In the genomic region with DNA sequence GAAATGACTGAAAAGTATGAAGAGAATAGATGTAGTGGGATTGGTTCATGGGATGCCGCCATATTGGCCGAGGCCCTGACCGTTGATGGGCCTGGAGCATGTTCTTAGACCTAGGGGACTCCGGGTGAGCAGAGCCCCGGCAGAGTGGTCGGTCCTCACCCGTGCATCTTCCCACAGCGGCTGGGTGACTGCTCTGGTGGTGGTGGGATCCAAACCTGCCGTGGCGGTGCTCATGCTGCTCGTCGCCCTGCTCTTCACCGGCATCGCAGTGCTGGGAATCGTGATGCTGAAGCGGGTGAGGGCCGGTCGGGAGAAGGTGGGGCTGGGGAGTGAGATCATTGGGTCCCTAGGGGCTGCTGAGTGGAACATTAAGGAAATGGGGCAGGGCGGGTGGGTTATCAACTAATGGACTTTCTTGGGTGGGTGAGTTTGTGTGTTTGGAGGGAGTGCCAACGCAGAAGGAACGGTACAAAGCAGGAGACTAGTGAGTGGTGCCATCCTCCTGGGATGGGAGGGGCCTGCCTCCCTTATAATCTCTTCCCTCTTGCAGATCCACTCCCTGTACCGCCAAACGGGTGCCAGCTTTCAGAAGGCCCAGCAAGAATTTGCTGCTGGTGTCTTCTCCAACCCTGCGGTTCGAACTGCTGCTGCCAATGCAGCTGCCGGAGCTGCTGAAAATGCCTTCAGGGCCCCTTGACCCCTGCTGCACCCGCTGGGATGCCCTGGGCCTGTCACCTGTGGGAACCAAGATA, we compare ENCODE assay signal across 12 mouse cellular contexts. TPM values are rescaled to one million over a fixed set of nuclear protein-coding genes. Genes with fewer than 3 reads are reported as not detected.
DNase-seq lines count a peak whose midpoint lies in the region; ATAC-seq and TF ChIP-seq lines count a peak whose summit lies in the region.
"Had no signal": no experiment of that assay in that cellular context is flagged by ENCODE, and none has a peak within 500 bp of the region (broad histone marks: within the 10 kb centered on the region; RNA-seq: fewer than 3 reads in every experiment).

No protein-coding gene starts in this region.

- H3K27me3 ChIP-seq in hindbrain, embryonic 13.5 days = no peaks in the 10 kb centered on the region
- no peaks in the 10 kb centered on the region for H3K27me3 ChIP-seq in hindbrain, embryonic 16.5 days (replicated peaks; ENCODE audit: control insufficient read depth, insufficient read depth, low read length)
- H3K27me3 ChIP-seq in stomach, embryonic 16.5 days (ENCODE audit: control insufficient read depth, insufficient read depth, low read length) = no peaks in the 10 kb centered on the region
- H3K27me3 ChIP-seq in stomach, postnatal 0 days (ENCODE audit: control insufficient read depth, insufficient read depth, low read length) = no peaks in the 10 kb centered on the region
- no peaks in the 10 kb centered on the region; the same call in 1 of the 2 replicates for H3K27me3 ChIP-seq in forebrain, embryonic 15.5 days
- H3K27me3 ChIP-seq: CH12.LX had no signal

- peaks cover 37% of the 10 kb centered on the region for H3K36me3 ChIP-seq in hindbrain, embryonic 13.5 days
- peaks cover 22% of the 10 kb centered on the region for H3K36me3 ChIP-seq in hindbrain, embryonic 16.5 days (ENCODE audit: control insufficient read depth, insufficient read depth, low read length)
- peaks cover 6% of the 10 kb centered on the region; the same call in 1 of the 2 replicates for H3K36me3 ChIP-seq in stomach, embryonic 16.5 days (ENCODE audit: control insufficient read depth, insufficient read depth, low read length)
- peaks cover 19% of the 10 kb centered on the region; the same call in 1 of the 2 replicates for H3K36me3 ChIP-seq in stomach, postnatal 0 days (ENCODE audit: control insufficient read depth, insufficient read depth, low read length)
- peaks cover 34% of the 10 kb centered on the region for H3K36me3 ChIP-seq in forebrain, embryonic 15.5 days

- no peak overlapping the region for H3K4me3 ChIP-seq in hindbrain, embryonic 13.5 days
- no peak overlapping the region for H3K4me3 ChIP-seq in hindbrain, embryonic 16.5 days (ENCODE audit: low read length)
- no peak overlapping the region for H3K4me3 ChIP-seq in stomach, embryonic 16.5 days (replicated peaks; ENCODE audit: low read length)
- no peak overlapping the region for H3K4me3 ChIP-seq in stomach, postnatal 0 days (ENCODE audit: low read depth, low read length)
- H3K4me3 ChIP-seq in forebrain, embryonic 15.5 days = no peak overlapping the region

- no peak for TF ChIP-seq CTCF in stomach, postnatal 0 days (IDR thresholded peaks at IDR 0.05; ENCODE audit: low read depth)

- H3K4me1 ChIP-seq in hindbrain, embryonic 13.5 days (replicated peaks) = peaks cover 56% of the 10 kb centered on the region
- peaks cover 29% of the 10 kb centered on the region for H3K4me1 ChIP-seq in hindbrain, embryonic 16.5 days (ENCODE audit: control insufficient read depth, insufficient read depth, low read depth, low read length)
- peaks cover 28% of the 10 kb centered on the region for H3K4me1 ChIP-seq in stomach, embryonic 16.5 days (ENCODE audit: control insufficient read depth, insufficient read depth, low read length)
- peaks cover 4% of the 10 kb centered on the region for H3K4me1 ChIP-seq in stomach, postnatal 0 days (replicated peaks; ENCODE audit: control insufficient read depth, insufficient read depth)
- H3K4me1 ChIP-seq in forebrain, embryonic 15.5 days = peaks cover 39% of the 10 kb centered on the region

- H3K27ac ChIP-seq in hindbrain, embryonic 13.5 days = no peak overlapping the region
- no peak overlapping the region for H3K27ac ChIP-seq in hindbrain, embryonic 16.5 days (ENCODE audit: low read depth, low read length)
- peak overlapping the region; percentile 49 for H3K27ac ChIP-seq in stomach, embryonic 16.5 days (ENCODE audit: low read length)
- no peak overlapping the region for H3K27ac ChIP-seq in stomach, postnatal 0 days (replicated peaks)
- H3K27ac ChIP-seq in forebrain, embryonic 15.5 days (replicated peaks) = 0 out of 2 replicates have a peak overlapping the region, but pooled peaks have one; percentile 93

- H3K9ac ChIP-seq in hindbrain, embryonic 13.5 days = peak overlapping the region; percentile 9; the same call in 1 of the 2 replicates
- no peak overlapping the region for H3K9ac ChIP-seq in hindbrain, embryonic 16.5 days (ENCODE audit: low read depth, low read length)
- H3K9ac ChIP-seq in stomach, embryonic 16.5 days (ENCODE audit: low read length) = no peak overlapping the region
- H3K9ac ChIP-seq in stomach, postnatal 0 days (ENCODE audit: low read length) = no peak overlapping the region
- H3K9ac ChIP-seq in forebrain, embryonic 15.5 days (replicated peaks) = no peak overlapping the region
- H3K9ac ChIP-seq: liver, embryonic 14.5 days had no signal

- no peak for ATAC-seq in hindbrain, embryonic 13.5 days (ENCODE audit: low FRiP score)
- no peak for ATAC-seq in hindbrain, embryonic 16.5 days
- ATAC-seq in stomach, embryonic 16.5 days (ENCODE audit: insufficient read depth, low FRiP score) = no peak
- ATAC-seq in stomach, postnatal 0 days (ENCODE audit: low FRiP score, low TSS enrichment) = no peak
- ATAC-seq in forebrain, embryonic 15.5 days (replicated peaks) = no peak

- WGBS in hindbrain, embryonic 13.5 days = 92% methylated on average over 27 of the region's 27 CpGs
- WGBS in hindbrain, embryonic 16.5 days = 96% methylated on average over 26 of the region's 27 CpGs
- WGBS in stomach, embryonic 16.5 days = 89% methylated on average over 27 of the region's 27 CpGs
- whole genome bisulfite sequencing in stomach, postnatal 0 days = 89% methylated on average over 27 of the region's 27 CpGs
- 93% methylated on average over 27 of the region's 27 CpGs for WGBS in forebrain, embryonic 15.5 days

- intact Hi-C loops in gastrocnemius, postnatal 14 days (cut with DNase I; ENCODE audit: low total_unique reads) = no loop called here

- TF ChIP-seq EP300 in stomach, postnatal 0 days (optimal IDR thresholded peaks at IDR 0.05) = no peak

- no peaks in the 10 kb centered on the region for H3K9me3 ChIP-seq in hindbrain, embryonic 13.5 days
- no peaks in the 10 kb centered on the region for H3K9me3 ChIP-seq in hindbrain, embryonic 16.5 days (ENCODE audit: control insufficient read depth, low read length)
- H3K9me3 ChIP-seq in stomach, embryonic 16.5 days (replicated peaks; ENCODE audit: control insufficient read depth, low read length) = no peaks in the 10 kb centered on the region
- no peaks in the 10 kb centered on the region for H3K9me3 ChIP-seq in stomach, postnatal 0 days (ENCODE audit: control insufficient read depth, low read length)
- no peaks in the 10 kb centered on the region for H3K9me3 ChIP-seq in forebrain, embryonic 15.5 days
- H3K9me3 ChIP-seq: heart, embryonic 10.5 days had no signal

- no peak for DNase-seq in stomach, postnatal 0 days (ENCODE audit: low spot score)
- no peak for DNase-seq in spleen, adult 18-20 months
- DNase-seq in gastrocnemius, postnatal 14 days = no peak
- DNase-seq: cerebellum, adult 2 months; kidney, postnatal 14 days had no signal

- no peak overlapping the region for H3K4me2 ChIP-seq in hindbrain, embryonic 13.5 days
- no peak overlapping the region for H3K4me2 ChIP-seq in hindbrain, embryonic 16.5 days (ENCODE audit: low read length)
- no peak overlapping the region for H3K4me2 ChIP-seq in stomach, embryonic 16.5 days (ENCODE audit: low read depth, low read length)
- no peak overlapping the region for H3K4me2 ChIP-seq in stomach, postnatal 0 days (replicated peaks; ENCODE audit: low read depth)
- no peak overlapping the region for H3K4me2 ChIP-seq in forebrain, embryonic 15.5 days (replicated peaks)

RNA-seq across cellular contexts. Expression of gene Fam189b, which starts 1.0 kb away (rescaled TPM):
- polyA plus RNA-seq in hindbrain, embryonic 13.5 days (2015; fragmentation: Nextera tagmentation; extraction: Ambion mirVana) = 29.9 and 30.0 TPM in 2 replicates
- 35.4 and 40.8 TPM in 2 replicates for polyA plus RNA-seq in hindbrain, embryonic 16.5 days (2015; fragmentation: Nextera tagmentation; extraction: Ambion mirVana)
- 22.0 and 23.9 TPM in 2 replicates for polyA plus RNA-seq in stomach, embryonic 16.5 days (2015; fragmentation: Nextera tagmentation; extraction: Ambion mirVana)
- polyA plus RNA-seq in stomach, postnatal 0 days (2015; fragmentation: Nextera tagmentation; extraction: Ambion mirVana) = 7.5 and 9.1 TPM in 2 replicates
- 22.3 and 24.6 TPM in 2 replicates for polyA plus RNA-seq in forebrain, embryonic 15.5 days (2015; fragmentation: Nextera tagmentation; extraction: Ambion mirVana)
- 10 to 100 TPM; 10.7 to 12.6 TPM for total RNA-seq in gastrocnemius, postnatal 14 days (2021)

RNA-seq across cellular contexts. Expression of gene Scamp3, which starts 4.7 kb away (rescaled TPM):
- 127 and 130 TPM in 2 replicates for polyA plus RNA-seq in hindbrain, embryonic 13.5 days (2015; fragmentation: Nextera tagmentation; extraction: Ambion mirVana)
- 166 and 172 TPM in 2 replicates for polyA plus RNA-seq in hindbrain, embryonic 16.5 days (2015; fragmentation: Nextera tagmentation; extraction: Ambion mirVana)
- polyA plus RNA-seq in stomach, embryonic 16.5 days (2015; fragmentation: Nextera tagmentation; extraction: Ambion mirVana) = 104 and 113 TPM in 2 replicates
- polyA plus RNA-seq in stomach, postnatal 0 days (2015; fragmentation: Nextera tagmentation; extraction: Ambion mirVana) = 65.4 and 66.3 TPM in 2 replicates
- polyA plus RNA-seq in forebrain, embryonic 15.5 days (2015; fragmentation: Nextera tagmentation; extraction: Ambion mirVana) = 116 and 120 TPM in 2 replicates
- 10 to 100 TPM; 32.1 to 35.6 TPM for total RNA-seq in gastrocnemius, postnatal 14 days (2021)

RNA-seq across cellular contexts. Expression of gene Clk2, which starts 17.3 kb away (rescaled TPM):
- 23.5 and 24.5 TPM in 2 replicates for polyA plus RNA-seq in hindbrain, embryonic 13.5 days (2015; fragmentation: Nextera tagmentation; extraction: Ambion mirVana)
- 17.3 and 18.8 TPM in 2 replicates for polyA plus RNA-seq in hindbrain, embryonic 16.5 days (2015; fragmentation: Nextera tagmentation; extraction: Ambion mirVana)
- polyA plus RNA-seq in stomach, embryonic 16.5 days (2015; fragmentation: Nextera tagmentation; extraction: Ambion mirVana) = 18.9 and 19.1 TPM in 2 replicates
- 10.2 and 11.3 TPM in 2 replicates for polyA plus RNA-seq in stomach, postnatal 0 days (2015; fragmentation: Nextera tagmentation; extraction: Ambion mirVana)
- polyA plus RNA-seq in forebrain, embryonic 15.5 days (2015; fragmentation: Nextera tagmentation; extraction: Ambion mirVana) = 26.5 and 26.9 TPM in 2 replicates
- total RNA-seq in gastrocnemius, postnatal 14 days (2021) = 10 to 100 TPM; 18.2 to 18.6 TPM

RNA-seq across cellular contexts. Expression of gene Gba, which starts 20.8 kb away (rescaled TPM):
- polyA plus RNA-seq in hindbrain, embryonic 13.5 days (2015; fragmentation: Nextera tagmentation; extraction: Ambion mirVana) = 47.9 TPM in 2 replicates
- polyA plus RNA-seq in hindbrain, embryonic 16.5 days (2015; fragmentation: Nextera tagmentation; extraction: Ambion mirVana) = 51.8 and 54.0 TPM in 2 replicates
- polyA plus RNA-seq in stomach, embryonic 16.5 days (2015; fragmentation: Nextera tagmentation; extraction: Ambion mirVana) = 55.4 and 63.9 TPM in 2 replicates
- 98.5 and 112 TPM in 2 replicates for polyA plus RNA-seq in stomach, postnatal 0 days (2015; fragmentation: Nextera tagmentation; extraction: Ambion mirVana)
- polyA plus RNA-seq in forebrain, embryonic 15.5 days (2015; fragmentation: Nextera tagmentation; extraction: Ambion mirVana) = 39.2 and 42.7 TPM in 2 replicates
- total RNA-seq in gastrocnemius, postnatal 14 days (2021) = 10 to 100 TPM; 19.5 to 20.7 TPM

RNA-seq across cellular contexts. Expression of gene Hcn3, which starts 21.9 kb away (rescaled TPM):
- 33.5 and 35.1 TPM in 2 replicates for polyA plus RNA-seq in hindbrain, embryonic 13.5 days (2015; fragmentation: Nextera tagmentation; extraction: Ambion mirVana)
- polyA plus RNA-seq in hindbrain, embryonic 16.5 days (2015; fragmentation: Nextera tagmentation; extraction: Ambion mirVana) = 58.1 and 58.4 TPM in 2 replicates
- polyA plus RNA-seq in stomach, embryonic 16.5 days (2015; fragmentation: Nextera tagmentation; extraction: Ambion mirVana) = 1.7 and 1.8 TPM in 2 replicates
- polyA plus RNA-seq in stomach, postnatal 0 days (2015; fragmentation: Nextera tagmentation; extraction: Ambion mirVana) = 0.45 and 0.71 TPM in 2 replicates
- 30.1 and 34.3 TPM in 2 replicates for polyA plus RNA-seq in forebrain, embryonic 15.5 days (2015; fragmentation: Nextera tagmentation; extraction: Ambion mirVana)
- under 1 TPM; 0.41 to 0.42 TPM for total RNA-seq in gastrocnemius, postnatal 14 days (2021)

Comparison
In these comparisons a context has a peak if more than half of its experiments do, and no peak if none do; other contexts are left out.
1. H3K27ac ChIP-seq: peak in stomach, embryonic 16.5 days (single experiment) and forebrain, embryonic 15.5 days (single experiment); none in hindbrain, embryonic 13.5 days (single experiment), hindbrain, embryonic 16.5 days (single experiment) and stomach, postnatal 0 days (single experiment).